Mouse (Mus musculus): ENCODE data around the gene Abcb5. TPM values are rescaled to one million over a fixed set of nuclear protein-coding genes. Genes with fewer than 3 reads are reported as not detected.
A peak's percentile ranks its signal among the peaks of the same experiment; 100 is the strongest.

Gene Abcb5
- polyA plus RNA-seq, 1 experiment from 2014 or later: not detected

- Histone ChIP-seq H3K4me1 (replicated peaks; ENCODE audit: control insufficient read depth, insufficient read depth, low read length) (peaks cover 17% of the 10 kb centered on the region), H3K27me3 (ENCODE audit: control insufficient read depth, insufficient read depth, low read length) (peaks cover 98% of the 10 kb centered on the region), H3K9me3 (ENCODE audit: control insufficient read depth, low read length) (no peaks in the 10 kb centered on the region), H3K27ac (no peak overlapping the region), H3K4me3 (replicated peaks; ENCODE audit: low read length) (peak overlapping the region; percentile 40), H3K36me3 (replicated peaks; ENCODE audit: control insufficient read depth, insufficient read depth) (no peaks in the 10 kb centered on the region), H3K9ac (no peak overlapping the region), H3K4me2 (replicated peaks) (peak overlapping the region; percentile 53)
- ATAC-seq (ENCODE audit: low FRiP score): peak; percentile 12; the same call in 1 of the 2 replicates
- WGBS: 1% methylated on average over 11 of the region's 11 CpGs
- no peak for DNase-seq (ENCODE audit: low spot score)
These were observed 116.2 kb downstream of the Abcb5 start for GRCm38 (mm10) chr12:118849996-118850395.

- Histone ChIP-seq H3K36me3 (replicated peaks; ENCODE audit: control insufficient read depth, insufficient read depth) (no peaks in the 10 kb centered on the region), H3K27me3 (ENCODE audit: control insufficient read depth, insufficient read depth, low read length) (peaks cover 98% of the 10 kb centered on the region), H3K9ac (peak overlapping the region; percentile 49), H3K4me2 (replicated peaks) (peak overlapping the region; percentile 53), H3K4me1 (replicated peaks; ENCODE audit: control insufficient read depth, insufficient read depth, low read length) (peaks cover 10% of the 10 kb centered on the region), H3K4me3 (replicated peaks; ENCODE audit: low read length) (peak overlapping the region; percentile 40), H3K27ac (peak overlapping the region; percentile 21; the same call in 1 of the 2 replicates), H3K9me3 (ENCODE audit: control insufficient read depth, low read length) (no peaks in the 10 kb centered on the region)
- ATAC-seq (ENCODE audit: low FRiP score): peak; percentile 51
- WGBS: under 1% methylated on average over 78 of the region's 78 CpGs
- DNase-seq (ENCODE audit: low spot score): no peak
These were observed 116.9 kb downstream of the Abcb5 start for GRCm38 (mm10) chr12:118849203-118849861.

- peaks cover 98% of the 10 kb centered on the region for H3K27me3 ChIP-seq (ENCODE audit: control insufficient read depth, insufficient read depth, low read length)
- H3K4me2 ChIP-seq (replicated peaks): peak overlapping the region; percentile 53
- under 1% methylated on average over 72 of the region's 80 CpGs for WGBS
- no peak for DNase-seq (ENCODE audit: low spot score)
- H3K9me3 ChIP-seq (ENCODE audit: control insufficient read depth, low read length): no peaks in the 10 kb centered on the region
- H3K9ac ChIP-seq: peak overlapping the region; percentile 49
- peaks cover 9% of the 10 kb centered on the region for H3K4me1 ChIP-seq (replicated peaks; ENCODE audit: control insufficient read depth, insufficient read depth, low read length)
- H3K4me3 ChIP-seq (replicated peaks; ENCODE audit: low read length): peak overlapping the region; percentile 40
- peak; percentile 32 for ATAC-seq (ENCODE audit: low FRiP score)
- H3K27ac ChIP-seq: peak overlapping the region; percentile 21; the same call in 1 of the 2 replicates
- no peaks in the 10 kb centered on the region for H3K36me3 ChIP-seq (replicated peaks; ENCODE audit: control insufficient read depth, insufficient read depth)
These were observed 117.6 kb downstream of the Abcb5 start for GRCm38 (mm10) chr12:118848496-118849202.

DNA sequence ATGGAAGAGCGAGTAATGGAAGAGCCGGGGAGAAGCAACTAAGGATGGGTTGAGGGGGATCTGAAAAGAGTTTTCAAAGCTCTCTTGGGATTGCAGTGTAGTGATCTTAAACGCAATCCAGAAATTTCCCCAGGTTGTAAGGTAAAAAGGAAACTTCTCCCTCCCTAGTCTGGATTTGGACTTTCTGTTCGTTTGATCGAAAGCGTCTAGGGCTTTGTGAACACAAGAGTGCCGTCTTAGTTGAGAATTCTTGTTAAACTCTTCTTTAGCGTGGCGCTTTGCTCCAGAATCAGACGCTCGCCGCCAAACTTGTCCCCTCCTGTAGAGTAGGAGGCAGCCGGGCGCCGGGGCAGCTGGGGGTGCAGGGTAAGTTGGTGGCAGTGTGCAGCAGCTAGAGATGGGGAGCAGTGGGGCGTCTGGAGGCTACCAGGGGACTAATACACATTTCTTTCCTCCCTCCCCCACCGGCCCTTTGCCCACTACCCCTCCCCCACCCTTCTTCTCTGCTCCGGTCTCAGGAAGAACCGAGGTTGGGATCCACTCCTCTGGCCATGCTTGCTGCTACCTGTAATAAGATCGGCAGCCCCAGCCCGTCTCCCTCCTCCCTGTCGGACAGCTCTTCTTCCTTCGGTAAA, 118.2 kb downstream of the Abcb5 start:
- peak overlapping the region; percentile 49 for H3K9ac ChIP-seq
- H3K9me3 ChIP-seq (ENCODE audit: control insufficient read depth, low read length): no peaks in the 10 kb centered on the region
- peaks cover 9% of the 10 kb centered on the region for H3K4me1 ChIP-seq (replicated peaks; ENCODE audit: control insufficient read depth, insufficient read depth, low read length)
- H3K4me2 ChIP-seq (replicated peaks): peak overlapping the region; percentile 53
- DNase-seq (ENCODE audit: low spot score): no peak
- H3K36me3 ChIP-seq (replicated peaks; ENCODE audit: control insufficient read depth, insufficient read depth): no peaks in the 10 kb centered on the region
- H3K27me3 ChIP-seq (ENCODE audit: control insufficient read depth, insufficient read depth, low read length): peaks cover 98% of the 10 kb centered on the region
- ATAC-seq (ENCODE audit: low FRiP score): peak; percentile 23; the same call in 1 of the 2 replicates
- H3K4me3 ChIP-seq (replicated peaks; ENCODE audit: low read length): peak overlapping the region; percentile 40
- WGBS: 2% methylated on average over 23 of the region's 23 CpGs
- H3K27ac ChIP-seq: peak overlapping the region; percentile 32; the same call in 1 of the 2 replicates

DNA sequence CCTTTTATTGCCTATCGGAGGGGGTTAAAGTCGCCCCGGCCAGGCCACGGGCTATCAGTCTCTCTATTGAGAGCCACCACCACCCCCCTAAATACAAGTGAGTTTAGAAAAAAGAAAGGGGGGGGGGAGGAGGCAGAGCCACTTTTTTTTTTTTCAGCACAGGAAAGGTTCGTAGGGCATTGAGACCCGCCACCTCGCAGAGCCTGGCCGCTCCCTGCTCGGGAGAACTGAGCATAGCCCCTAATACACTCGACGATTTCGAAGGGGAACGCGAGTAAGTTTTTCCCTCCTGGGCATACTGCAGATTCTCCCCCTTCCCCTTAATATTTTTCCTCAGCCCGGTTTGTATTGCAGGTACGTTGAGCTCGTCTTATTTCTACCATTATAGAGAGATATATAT, 118.8 kb downstream of the Abcb5 start:
- H3K27me3 ChIP-seq (ENCODE audit: control insufficient read depth, insufficient read depth, low read length): peaks cover 97% of the 10 kb centered on the region
- ATAC-seq (ENCODE audit: low FRiP score): 0 out of 2 replicates have a peak, but pooled peaks have one; percentile 2
- H3K9ac ChIP-seq: peak overlapping the region; percentile 49; the same call in 1 of the 2 replicates

DNA sequence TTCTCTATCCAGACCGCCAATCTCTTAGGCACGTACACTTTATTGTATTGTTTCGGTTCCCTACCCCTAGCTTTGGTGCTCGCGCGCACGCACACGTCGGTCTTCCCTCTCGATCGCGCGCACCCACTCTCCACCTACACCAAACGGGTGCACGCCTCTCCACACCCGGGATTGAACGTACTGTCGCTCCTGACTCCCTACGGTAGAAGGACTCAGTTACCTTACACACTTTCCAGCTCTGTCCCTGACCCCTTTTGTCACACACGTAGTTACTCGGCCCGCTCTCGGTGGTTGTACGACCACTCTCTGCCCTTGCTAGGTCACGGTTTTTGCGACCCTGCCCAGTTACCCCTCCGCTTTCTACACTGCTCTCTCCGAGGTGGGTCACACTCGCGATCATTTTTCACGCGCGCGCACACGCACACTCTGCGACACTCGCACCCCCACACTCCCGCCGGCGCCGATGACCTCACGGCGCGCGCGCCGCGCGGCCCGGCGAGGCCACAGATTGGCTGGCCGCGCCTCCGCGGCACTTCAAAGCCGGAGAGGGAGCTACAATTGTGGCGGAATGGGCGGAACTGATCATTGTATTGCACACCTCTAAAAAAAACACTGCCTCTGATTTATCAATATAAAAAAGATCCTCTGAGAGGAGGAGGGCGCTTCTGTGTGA, 119.4 kb downstream of the Abcb5 start:
- Histone ChIP-seq H3K27ac (0 out of 2 replicates have a peak overlapping the region, but pooled peaks have one; percentile 11), H3K36me3 (replicated peaks; ENCODE audit: control insufficient read depth, insufficient read depth) (no peaks in the 10 kb centered on the region), H3K4me3 (replicated peaks; ENCODE audit: low read length) (peak overlapping the region; percentile 40), H3K9me3 (ENCODE audit: control insufficient read depth, low read length) (no peaks in the 10 kb centered on the region), H3K27me3 (ENCODE audit: control insufficient read depth, insufficient read depth, low read length) (peaks cover 96% of the 10 kb centered on the region), H3K4me2 (replicated peaks) (peak overlapping the region; percentile 53), H3K9ac (peak overlapping the region; percentile 31; the same call in 1 of the 2 replicates), H3K4me1 (replicated peaks; ENCODE audit: control insufficient read depth, insufficient read depth, low read length) (peaks cover 9% of the 10 kb centered on the region)
- DNase-seq (ENCODE audit: low spot score): no peak
- peak; percentile 54; the same call in 1 of the 2 replicates for ATAC-seq (ENCODE audit: low FRiP score)
- WGBS: under 1% methylated on average over 59 of the region's 59 CpGs

More for the DNA sequence above, 118.8 kb downstream of the Abcb5 start:
- peaks cover 9% of the 10 kb centered on the region for H3K4me1 ChIP-seq (replicated peaks; ENCODE audit: control insufficient read depth, insufficient read depth, low read length)
- H3K4me3 ChIP-seq (replicated peaks; ENCODE audit: low read length): peak overlapping the region; percentile 40
- no peak for DNase-seq (ENCODE audit: low spot score)
- H3K27ac ChIP-seq: no peak overlapping the region
- no peaks in the 10 kb centered on the region for H3K9me3 ChIP-seq (ENCODE audit: control insufficient read depth, low read length)
- H3K4me2 ChIP-seq (replicated peaks): peak overlapping the region; percentile 53
- H3K36me3 ChIP-seq (replicated peaks; ENCODE audit: control insufficient read depth, insufficient read depth): no peaks in the 10 kb centered on the region
- WGBS: under 1% methylated on average over 17 of the region's 17 CpGs

GRCm38 (mm10) chr12:118846221-118846620, 120.0 kb downstream of the Abcb5 start, which contains the start of gene Sp8:
Gene Sp8 (plus strand): TSS chr12:118846329.
- H3K9me3 ChIP-seq (ENCODE audit: control insufficient read depth, low read length): no peaks in the 10 kb centered on the region
- peak within 1 kb of the TSS; percentile 40 for H3K4me3 ChIP-seq (replicated peaks; ENCODE audit: low read length)
- ATAC-seq (ENCODE audit: low FRiP score) (no peak), DNase-seq (ENCODE audit: low spot score) (no peak)
- 3% methylated on average over 6 of the region's 6 CpGs for WGBS
- peak within 1 kb of the TSS; percentile 31; the same call in 1 of the 2 replicates for H3K9ac ChIP-seq
- H3K36me3 ChIP-seq (replicated peaks; ENCODE audit: control insufficient read depth, insufficient read depth): no peaks in the 10 kb centered on the region
- H3K27me3 ChIP-seq (ENCODE audit: control insufficient read depth, insufficient read depth, low read length): peaks cover 99% of the 10 kb centered on the region
- 0 out of 2 replicates have a peak within 1 kb of the TSS, but pooled peaks have one; percentile 11 for H3K27ac ChIP-seq
- peaks cover 9% of the 10 kb centered on the region for H3K4me1 ChIP-seq (replicated peaks; ENCODE audit: control insufficient read depth, insufficient read depth, low read length)
- H3K4me2 ChIP-seq (replicated peaks): peak within 1 kb of the TSS; percentile 53

GRCm38 (mm10) chr12:118845351-118845750, 120.9 kb downstream of the Abcb5 start:
- 10% methylated on average over 3 of the region's 3 CpGs for WGBS
- no peak overlapping the region for H3K4me3 ChIP-seq (replicated peaks; ENCODE audit: low read length)
- H3K36me3 ChIP-seq (replicated peaks; ENCODE audit: control insufficient read depth, insufficient read depth): no peaks in the 10 kb centered on the region
- no peak overlapping the region for H3K9ac ChIP-seq
- peaks cover 9% of the 10 kb centered on the region for H3K4me1 ChIP-seq (replicated peaks; ENCODE audit: control insufficient read depth, insufficient read depth, low read length)
- DNase-seq (ENCODE audit: low spot score) (no peak), ATAC-seq (ENCODE audit: low FRiP score) (no peak)
- H3K9me3 ChIP-seq (ENCODE audit: control insufficient read depth, low read length): no peaks in the 10 kb centered on the region
- H3K4me2 ChIP-seq (replicated peaks): no peak overlapping the region
- peaks cover 98% of the 10 kb centered on the region for H3K27me3 ChIP-seq (ENCODE audit: control insufficient read depth, insufficient read depth, low read length)
- H3K27ac ChIP-seq: no peak overlapping the region

All from hindbrain, embryonic 14.5 days (tissue).